Mouse (Mus musculus): ENCODE data around the gene Hist1h2ac. TPM values are rescaled to one million over a fixed set of nuclear protein-coding genes. Genes with fewer than 3 reads are reported as not detected.
"Not testable (repeated sequence)": the region's sequence is repeated elsewhere in the genome, so short reads cannot be mapped to it uniquely, and the experiment has no call there.

Hist1h2ac gene
- polyA plus RNA-seq, 1 experiment from 2014 or later, result 0.83 TPM

GRCm38 (mm10) chr13:23702801-23703200 lies 19.1 kb upstream of the Hist1h2ac start:
- H3K4me1 ChIP-seq (ENCODE audit: control insufficient read depth, insufficient read depth, low read length); H3K9me3 ChIP-seq (ENCODE audit: control insufficient read depth, low read length); H3K4me2 ChIP-seq; H3K27ac ChIP-seq (ENCODE audit: low read depth, low read length); ATAC-seq (ENCODE audit: low FRiP score); H3K27me3 ChIP-seq (ENCODE audit: control insufficient read depth, insufficient read depth, low read length); H3K4me3 ChIP-seq (ENCODE audit: low read depth, low read length); DNase-seq (ENCODE audit: low spot score, missing footprints); H3K9ac ChIP-seq (ENCODE audit: low read length); H3K36me3 ChIP-seq (ENCODE audit: control insufficient read depth, insufficient read depth, low read length): not testable (repeated sequence)
- WGBS, result 90% methylated on average over 2 of the region's 2 CpGs

- no peak overlapping the region for H3K27ac ChIP-seq (ENCODE audit: low read depth, low read length)
- no peak overlapping the region for H3K9ac ChIP-seq (ENCODE audit: low read length)
- peaks cover 6% of the 10 kb centered on the region; the same call in 1 of the 2 replicates for H3K4me1 ChIP-seq (ENCODE audit: control insufficient read depth, insufficient read depth, low read length)
- DNase-seq (ENCODE audit: low spot score, missing footprints), result no peak
- no peaks in the 10 kb centered on the region for H3K9me3 ChIP-seq (ENCODE audit: control insufficient read depth, low read length)
- H3K36me3 ChIP-seq (ENCODE audit: control insufficient read depth, insufficient read depth, low read length), result no peaks in the 10 kb centered on the region
- no peak overlapping the region for H3K4me2 ChIP-seq
- ATAC-seq (ENCODE audit: low FRiP score), result no peak
- no peaks in the 10 kb centered on the region for H3K27me3 ChIP-seq (ENCODE audit: control insufficient read depth, insufficient read depth, low read length)
- no peak overlapping the region for H3K4me3 ChIP-seq (ENCODE audit: low read depth, low read length)
- 88% methylated on average over 4 of the region's 4 CpGs for WGBS
Observed at GRCm38 (mm10) chr13:23702220-23702619, 18.5 kb upstream of the Hist1h2ac start.

- 0 out of 2 replicates have a peak overlapping the region, but pooled peaks have one; percentile 16 for H3K9ac ChIP-seq (ENCODE audit: low read length)
- no peaks in the 10 kb centered on the region for H3K27me3 ChIP-seq (ENCODE audit: control insufficient read depth, insufficient read depth, low read length)
- WGBS, result 30% methylated on average over 8 of the region's 8 CpGs
- H3K4me1 ChIP-seq (ENCODE audit: control insufficient read depth, insufficient read depth, low read length), result peaks cover 6% of the 10 kb centered on the region; the same call in 1 of the 2 replicates
- H3K9me3 ChIP-seq (ENCODE audit: control insufficient read depth, low read length), result no peaks in the 10 kb centered on the region
- DNase-seq (ENCODE audit: low spot score, missing footprints), result peak; percentile 91
- no peaks in the 10 kb centered on the region for H3K36me3 ChIP-seq (ENCODE audit: control insufficient read depth, insufficient read depth, low read length)
- ATAC-seq (ENCODE audit: low FRiP score), result peak; percentile 49; the same call in 1 of the 2 replicates
- no peak overlapping the region for H3K4me2 ChIP-seq
- no peak overlapping the region for H3K4me3 ChIP-seq (ENCODE audit: low read depth, low read length)
- no peak overlapping the region for H3K27ac ChIP-seq (ENCODE audit: low read depth, low read length)
Observed at GRCm38 (mm10) chr13:23700786-23701520, 17.2 kb upstream of the Hist1h2ac start.

- no peaks in the 10 kb centered on the region for H3K36me3 ChIP-seq (ENCODE audit: control insufficient read depth, insufficient read depth, low read length)
- peaks cover 6% of the 10 kb centered on the region; the same call in 1 of the 2 replicates for H3K4me1 ChIP-seq (ENCODE audit: control insufficient read depth, insufficient read depth, low read length)
- H3K4me2 ChIP-seq, result no peak overlapping the region
- ATAC-seq (ENCODE audit: low FRiP score) (no peak), DNase-seq (ENCODE audit: low spot score, missing footprints) (no peak)
- WGBS, result 75% methylated on average over 3 of the region's 3 CpGs
- H3K9ac ChIP-seq (ENCODE audit: low read length), result no peak overlapping the region
- no peaks in the 10 kb centered on the region for H3K27me3 ChIP-seq (ENCODE audit: control insufficient read depth, insufficient read depth, low read length)
- no peak overlapping the region for H3K27ac ChIP-seq (ENCODE audit: low read depth, low read length)
- H3K4me3 ChIP-seq (ENCODE audit: low read depth, low read length), result no peak overlapping the region
- no peaks in the 10 kb centered on the region for H3K9me3 ChIP-seq (ENCODE audit: control insufficient read depth, low read length)
Observed at GRCm38 (mm10) chr13:23699767-23700166, 16.0 kb upstream of the Hist1h2ac start.

GRCm38 (mm10) chr13:23698996-23699395 lies 15.2 kb upstream of the Hist1h2ac start:
- Histone ChIP-seq H3K36me3 (ENCODE audit: control insufficient read depth, insufficient read depth, low read length) (no peaks in the 10 kb centered on the region), H3K4me3 (ENCODE audit: low read depth, low read length) (no peak overlapping the region), H3K27ac (ENCODE audit: low read depth, low read length) (peak overlapping the region; percentile 71), H3K4me1 (ENCODE audit: control insufficient read depth, insufficient read depth, low read length) (peaks cover 6% of the 10 kb centered on the region; the same call in 1 of the 2 replicates), H3K4me2 (peak overlapping the region; percentile 6; the same call in 1 of the 2 replicates), H3K9ac (ENCODE audit: low read length) (no peak overlapping the region; the same call in 1 of the 2 replicates), H3K9me3 (ENCODE audit: control insufficient read depth, low read length) (no peaks in the 10 kb centered on the region), H3K27me3 (ENCODE audit: control insufficient read depth, insufficient read depth, low read length) (no peaks in the 10 kb centered on the region)
- WGBS, result 55% methylated on average over 6 of the region's 6 CpGs
- no peak for ATAC-seq (ENCODE audit: low FRiP score)
- DNase-seq (ENCODE audit: low spot score, missing footprints), result no peak

- H3K4me3 ChIP-seq (ENCODE audit: low read depth, low read length), result peak within 1 kb of the TSS; percentile 39
- H3K36me3 ChIP-seq (ENCODE audit: control insufficient read depth, insufficient read depth, low read length), result no peaks in the 10 kb centered on the region
- peak; percentile 100 for DNase-seq (ENCODE audit: low spot score, missing footprints)
- peaks cover 6% of the 10 kb centered on the region; the same call in 1 of the 2 replicates for H3K4me1 ChIP-seq (ENCODE audit: control insufficient read depth, insufficient read depth, low read length)
- ATAC-seq (ENCODE audit: low FRiP score), result peak; percentile 97
- peak within 1 kb of the TSS; percentile 68 for H3K4me2 ChIP-seq
- no peaks in the 10 kb centered on the region for H3K9me3 ChIP-seq (ENCODE audit: control insufficient read depth, low read length)
- H3K27me3 ChIP-seq (ENCODE audit: control insufficient read depth, insufficient read depth, low read length), result no peaks in the 10 kb centered on the region
- peak within 1 kb of the TSS; percentile 87 for H3K27ac ChIP-seq (ENCODE audit: low read depth, low read length)
- peak within 1 kb of the TSS; percentile 69 for H3K9ac ChIP-seq (ENCODE audit: low read length)
- WGBS, result 0% methylated on average over 21 of the region's 22 CpGs
Observed at GRCm38 (mm10) chr13:23698300-23698693, 14.5 kb upstream of the Hist1h2ac start, which contains the start of gene Hist1h4c. Gene Hist1h4c (minus strand): TSS chr13:23698454.

- ATAC-seq (ENCODE audit: low FRiP score), result peak; percentile 12
- H3K36me3 ChIP-seq (ENCODE audit: control insufficient read depth, insufficient read depth, low read length), result no peaks in the 10 kb centered on the region
- peak; percentile 96 for DNase-seq (ENCODE audit: low spot score, missing footprints)
- H3K27me3 ChIP-seq (ENCODE audit: control insufficient read depth, insufficient read depth, low read length), result no peaks in the 10 kb centered on the region
- peak overlapping the region; percentile 87 for H3K27ac ChIP-seq (ENCODE audit: low read depth, low read length)
- no peaks in the 10 kb centered on the region for H3K9me3 ChIP-seq (ENCODE audit: control insufficient read depth, low read length)
- peak overlapping the region; percentile 39 for H3K4me3 ChIP-seq (ENCODE audit: low read depth, low read length)
- H3K9ac ChIP-seq (ENCODE audit: low read length), result peak overlapping the region; percentile 69
- H3K4me1 ChIP-seq (ENCODE audit: control insufficient read depth, insufficient read depth, low read length), result peaks cover 6% of the 10 kb centered on the region; the same call in 1 of the 2 replicates
- peak overlapping the region; percentile 68 for H3K4me2 ChIP-seq
- 2% methylated on average over 24 of the region's 32 CpGs for WGBS
Observed at GRCm38 (mm10) chr13:23697491-23698299, 13.9 kb upstream of the Hist1h2ac start.

- H3K4me1 ChIP-seq (ENCODE audit: control insufficient read depth, insufficient read depth, low read length), result peaks cover 6% of the 10 kb centered on the region; the same call in 1 of the 2 replicates
- no peak overlapping the region for H3K4me2 ChIP-seq
- H3K9ac ChIP-seq (ENCODE audit: low read length), result no peak overlapping the region
- ATAC-seq (ENCODE audit: low FRiP score) (no peak), DNase-seq (ENCODE audit: low spot score, missing footprints) (no peak)
- no peaks in the 10 kb centered on the region for H3K27me3 ChIP-seq (ENCODE audit: control insufficient read depth, insufficient read depth, low read length)
- no peaks in the 10 kb centered on the region for H3K36me3 ChIP-seq (ENCODE audit: control insufficient read depth, insufficient read depth, low read length)
- H3K27ac ChIP-seq (ENCODE audit: low read depth, low read length), result no peak overlapping the region
- 61% methylated on average over 15 of the region's 15 CpGs for WGBS
- H3K4me3 ChIP-seq (ENCODE audit: low read depth, low read length), result no peak overlapping the region
- H3K9me3 ChIP-seq (ENCODE audit: control insufficient read depth, low read length), result no peaks in the 10 kb centered on the region
Observed at GRCm38 (mm10) chr13:23696061-23696474, 12.3 kb upstream of the Hist1h2ac start.

Data from midbrain, embryonic 11.5 days (tissue).